Mouse (Mus musculus) liver, postnatal 0 days (tissue): ENCODE results near the gene Padi2. TPM values are rescaled to one million over a fixed set of nuclear protein-coding genes. Genes with fewer than 3 reads are reported as not detected.

Experiments used
- ATAC-seq: fragments of 200-750 bp; cut with Nextera tagmentation; 2 replicates; pipeline ENCODE4 v1.8.0; 2017; ENCODE audit warnings: mild to moderate bottlenecking, moderate library complexity
- DNase-seq: peaks from one replicate; pipeline ENCODE4 v3.0.0-alpha.2; 2016
- H3K27ac ChIP-seq: fragments of 300-500 bp; sonication (generic); 2 replicates; pipeline ENCODE4 v1.5.1; 2014; ENCODE audit warnings: antibody characterized with exemption, moderate library complexity, mild to moderate bottlenecking, low read depth
- H3K27me3 ChIP-seq: fragments of 300-500 bp; sonication (generic); 2 replicates; pipeline ENCODE4 v1.6.1; 2014; ENCODE audit warnings: low read length, control low read depth, mixed read lengths; ENCODE audit not compliant: insufficient read depth
- H3K36me3 ChIP-seq: fragments of 300-500 bp; sonication (generic); replicated peaks from 2 replicates; pipeline ENCODE4 v1.6.1; 2014; ENCODE audit warnings: mild to moderate bottlenecking, control low read depth, low read length, moderate library complexity, mixed read lengths; ENCODE audit not compliant: insufficient read depth
- H3K4me1 ChIP-seq: fragments of 300-500 bp; sonication (generic); 2 replicates; pipeline ENCODE4 v1.6.1; 2014; ENCODE audit warnings: antibody characterized with exemption, mild to moderate bottlenecking, control low read depth; ENCODE audit not compliant: insufficient read depth
- H3K4me2 ChIP-seq: fragments of 300-500 bp; sonication (generic); 2 replicates; pipeline ENCODE4 v1.6.1; 2014; ENCODE audit warnings: low read depth, mild to moderate bottlenecking, low read length, moderate library complexity, mixed read lengths
- H3K4me3 ChIP-seq: fragments of 300-500 bp; sonication (generic); 2 replicates; pipeline ENCODE4 v1.5.1; 2014; ENCODE audit warnings: low read depth, low read length
- H3K9ac ChIP-seq: fragments of 300-500 bp; sonication (generic); replicated peaks from 2 replicates; pipeline ENCODE4 v1.6.1; 2014; ENCODE audit warnings: mild to moderate bottlenecking, moderate library complexity
- H3K9me3 ChIP-seq: fragments of 300-500 bp; sonication (generic); 2 replicates; pipeline ENCODE4 v1.6.1; 2016; ENCODE audit warnings: mild to moderate bottlenecking, control low read depth, low read length, mixed read lengths
- CTCF ChIP-seq: sonication (generic); IDR thresholded peaks from 2 replicates; pipeline ENCODE4 v1.5.1; 2016; ENCODE audit warnings: antibody characterized with exemption, low read depth
- EP300 ChIP-seq: IDR thresholded peaks from 2 replicates; pipeline ENCODE4 v1.6.1; 2016; ENCODE audit warnings: antibody characterized with exemption, low read depth, mild to moderate bottlenecking
- WGBS: fragments of 180-500 bp; shearing (Covaris S2); extraction: QIAGEN DNeasy Blood & Tissue Kit; methylation state at CpG from one replicate; pipeline ENCODE4 v1.1.7; 2014; ENCODE audit not compliant: insufficient replicate concordance; 5-methylcytosine and 5-hydroxymethylcytosine counted together
- polyA plus RNA-seq: library from polyadenylated mRNA; unstranded; fragments of >200 nt; fragmentation: Nextera tagmentation; extraction: Ambion mirVana; gene quantifications from 2 replicates; pipeline ENCODE4 v1.2.1, GENCODE M21; 2015

The Padi2 gene
- polyA plus RNA-seq, 1 experiment from 2014 or later, result 2.1 TPM

DNA sequence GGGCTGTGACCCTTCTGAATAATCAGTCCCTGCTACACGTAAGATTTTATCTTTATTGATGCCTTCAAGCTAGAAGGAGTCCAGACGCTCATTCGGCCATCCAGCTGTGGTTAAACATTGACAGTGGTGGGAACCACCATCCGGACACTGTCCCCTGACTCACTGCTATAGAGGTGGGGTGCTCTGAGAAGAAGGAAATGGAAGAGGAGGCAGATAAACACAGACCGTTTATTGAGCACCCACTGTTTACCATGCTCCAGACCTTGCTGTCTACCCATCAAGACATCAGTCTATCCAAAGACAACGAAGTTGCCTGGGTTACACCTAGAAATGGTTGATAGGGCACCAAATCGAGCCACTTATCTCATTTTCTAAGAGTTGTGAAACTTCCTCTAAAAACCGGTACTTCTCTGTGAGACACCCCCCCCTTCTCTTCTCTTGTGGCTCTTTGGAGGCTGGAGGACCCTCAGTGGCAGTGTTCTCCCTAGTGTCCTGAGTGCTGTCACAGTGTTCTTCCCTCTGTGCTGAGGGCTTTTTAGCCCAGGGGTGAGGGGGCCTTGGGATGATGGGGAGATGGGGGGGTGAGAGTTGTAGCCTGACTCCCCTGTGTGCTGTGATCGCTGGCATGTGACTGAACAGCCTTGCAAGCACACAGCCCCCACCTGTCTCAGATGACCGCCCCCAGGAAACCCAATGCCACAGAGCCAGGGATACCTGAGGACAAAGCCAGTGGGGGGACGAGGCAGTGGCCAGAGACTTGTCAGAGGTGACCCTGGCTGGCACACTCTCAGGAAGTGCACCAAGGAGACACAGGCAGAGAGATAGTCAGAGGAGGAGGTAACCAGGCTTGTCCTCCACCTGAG, 14.1 kb downstream of the Padi2 start:
- no peak for DNase-seq
- no peaks in the 10 kb centered on the region for H3K36me3 ChIP-seq
- H3K4me2 ChIP-seq, result no peak overlapping the region
- no peak overlapping the region for H3K9ac ChIP-seq
- TF ChIP-seq CTCF (no peak), EP300 (no peak)
- no peak overlapping the region for H3K27ac ChIP-seq
- peaks cover 4% of the 10 kb centered on the region; the same call in 1 of the 2 replicates for H3K4me1 ChIP-seq
- no peak overlapping the region for H3K4me3 ChIP-seq
- no peaks in the 10 kb centered on the region for H3K27me3 ChIP-seq
- no peak for ATAC-seq
- WGBS, result 17% methylated on average over 11 of the region's 11 CpGs
- H3K9me3 ChIP-seq, result no peaks in the 10 kb centered on the region

DNA sequence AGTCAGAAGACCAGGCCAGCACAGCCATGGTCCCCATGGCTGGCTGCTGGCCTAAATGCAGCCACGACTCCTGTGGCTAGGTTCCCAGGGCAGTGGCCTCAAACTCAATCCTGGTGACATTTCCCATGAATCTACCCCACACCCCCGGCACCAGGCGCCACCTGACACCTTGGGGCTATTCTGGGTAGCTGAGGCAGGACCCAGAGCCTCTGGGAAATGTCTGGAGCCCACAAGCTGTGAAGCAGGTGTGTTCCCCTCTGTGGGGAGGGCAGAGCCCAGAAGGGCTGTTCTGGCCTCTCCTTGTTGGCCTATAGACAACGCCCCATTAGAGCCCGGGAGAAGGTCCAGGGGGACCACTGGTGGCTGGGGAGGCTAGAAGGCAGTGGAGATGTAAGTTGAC, 16.4 kb downstream of the Padi2 start:
- TF ChIP-seq CTCF, result no peak
- H3K27me3 ChIP-seq, result no peaks in the 10 kb centered on the region
- no peak for DNase-seq
- no peaks in the 10 kb centered on the region for H3K9me3 ChIP-seq
- H3K9ac ChIP-seq, result no peak overlapping the region
- no peaks in the 10 kb centered on the region for H3K36me3 ChIP-seq
- 68% methylated on average over 5 of the region's 5 CpGs for WGBS
- no peak overlapping the region for H3K4me2 ChIP-seq
- H3K27ac ChIP-seq, result no peak overlapping the region
- peaks cover 4% of the 10 kb centered on the region for H3K4me1 ChIP-seq
- no peak overlapping the region for H3K4me3 ChIP-seq
- no peak for ATAC-seq

DNA sequence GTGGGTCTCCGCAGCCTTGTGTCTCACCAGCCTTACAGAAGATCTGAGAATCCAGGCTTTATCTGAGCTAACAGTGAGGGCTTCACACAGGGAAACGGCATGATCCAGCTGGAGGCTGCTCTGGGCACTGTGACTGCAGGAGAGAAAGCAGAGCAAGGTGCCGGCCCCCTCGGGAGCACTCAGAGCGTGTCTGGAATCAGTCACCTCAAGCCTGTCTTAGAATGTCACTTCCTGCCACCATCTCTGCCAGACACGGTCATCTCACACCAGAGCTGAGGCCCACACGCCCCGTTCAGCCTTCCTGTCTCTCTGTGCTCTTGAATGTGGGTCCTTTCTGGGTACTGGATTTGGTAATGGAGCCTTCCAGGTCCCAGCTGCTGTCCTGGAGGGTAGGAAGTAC, 19.5 kb downstream of the Padi2 start:
- 31% methylated on average over 8 of the region's 8 CpGs for WGBS
- no peaks in the 10 kb centered on the region for H3K27me3 ChIP-seq
- H3K9me3 ChIP-seq, result no peaks in the 10 kb centered on the region
- no peaks in the 10 kb centered on the region; the same call in 1 of the 2 replicates for H3K4me1 ChIP-seq
- no peak for TF ChIP-seq EP300
- TF ChIP-seq CTCF, result no peak
- no peak overlapping the region for H3K4me3 ChIP-seq
- no peak for DNase-seq
- no peaks in the 10 kb centered on the region for H3K36me3 ChIP-seq
- H3K27ac ChIP-seq, result no peak overlapping the region
- no peak overlapping the region for H3K4me2 ChIP-seq
- H3K9ac ChIP-seq, result no peak overlapping the region
- ATAC-seq, result no peak

- H3K27ac ChIP-seq, result no peak overlapping the region
- H3K9me3 ChIP-seq, result no peaks in the 10 kb centered on the region
- no peak overlapping the region for H3K4me3 ChIP-seq
- ATAC-seq (no peak), DNase-seq (no peak)
- H3K4me2 ChIP-seq, result no peak overlapping the region
- H3K4me1 ChIP-seq, result no peaks in the 10 kb centered on the region; the same call in 1 of the 2 replicates
- no peaks in the 10 kb centered on the region for H3K36me3 ChIP-seq
- no peak overlapping the region for H3K9ac ChIP-seq
- 79% methylated on average over 9 of the region's 9 CpGs for WGBS
- H3K27me3 ChIP-seq, result no peaks in the 10 kb centered on the region
- TF ChIP-seq CTCF (no peak), EP300 (no peak)
These were observed 22.2 kb downstream of the Padi2 start for GRCm38 (mm10) chr4:140928349-140928748.

- no peak overlapping the region for H3K9ac ChIP-seq
- H3K4me3 ChIP-seq, result no peak overlapping the region
- TF ChIP-seq CTCF (no peak), EP300 (no peak)
- WGBS, result 77% methylated on average over 8 of the region's 8 CpGs
- no peak overlapping the region for H3K4me2 ChIP-seq
- no peaks in the 10 kb centered on the region for H3K9me3 ChIP-seq
- H3K27ac ChIP-seq, result no peak overlapping the region
- H3K4me1 ChIP-seq, result no peaks in the 10 kb centered on the region; the same call in 1 of the 2 replicates
- no peak for ATAC-seq
- H3K27me3 ChIP-seq, result no peaks in the 10 kb centered on the region
- H3K36me3 ChIP-seq, result no peaks in the 10 kb centered on the region
- DNase-seq, result no peak
These were observed 23.6 kb downstream of the Padi2 start for GRCm38 (mm10) chr4:140929745-140930144.

DNA sequence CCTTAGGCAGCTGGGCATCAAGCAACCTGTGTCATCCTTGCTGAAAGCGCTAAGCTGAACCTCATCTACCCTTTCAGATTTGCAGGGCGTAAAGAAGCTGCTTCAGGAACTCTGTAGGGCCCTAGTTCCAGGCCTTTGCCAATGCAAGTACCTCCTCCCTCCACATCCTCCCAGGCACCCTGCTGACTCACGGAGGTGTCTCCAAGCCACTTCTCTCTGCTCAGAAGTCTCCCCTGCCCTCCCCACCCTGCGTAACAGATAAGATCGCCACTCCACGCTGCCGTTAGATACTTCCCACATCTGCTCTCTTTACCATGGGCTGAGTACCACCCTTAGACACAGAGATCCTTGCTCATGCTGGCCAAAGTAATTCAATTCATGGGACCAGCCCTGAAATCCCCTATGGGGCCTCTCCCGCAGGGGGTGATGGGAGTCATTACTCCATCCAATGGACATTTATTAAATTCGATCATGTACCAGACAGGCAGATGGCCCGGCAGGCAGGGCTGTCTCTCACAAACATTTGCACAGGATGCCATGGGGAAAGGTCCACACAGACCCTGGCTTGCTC, 24.8 kb downstream of the Padi2 start:
- H3K36me3 ChIP-seq, result no peaks in the 10 kb centered on the region
- H3K27me3 ChIP-seq, result no peaks in the 10 kb centered on the region
- 41% methylated on average over 10 of the region's 10 CpGs for WGBS
- no peak overlapping the region for H3K27ac ChIP-seq
- no peak for ATAC-seq
- no peaks in the 10 kb centered on the region; the same call in 1 of the 2 replicates for H3K4me1 ChIP-seq
- no peak overlapping the region for H3K4me2 ChIP-seq
- TF ChIP-seq EP300 (no peak), CTCF (no peak)
- DNase-seq, result no peak
- no peak overlapping the region for H3K4me3 ChIP-seq
- no peaks in the 10 kb centered on the region for H3K9me3 ChIP-seq
- no peak overlapping the region for H3K9ac ChIP-seq
